In genomic region chr1:179828900-179829299, GRCm38 (mm10) we compare ENCODE assay signal across 31 mouse cellular contexts. TPM values are rescaled to one million over a fixed set of nuclear protein-coding genes. Genes with fewer than 3 reads are reported as not detected.
A peak's percentile ranks its signal among the peaks of the same experiment; 100 is the strongest.
DNase-seq lines count a peak whose midpoint lies in the region; ATAC-seq lines count a peak whose summit lies in the region.
"Had no signal": no experiment of that assay in that cellular context is flagged by ENCODE, and none has a peak within 500 bp of the region (broad histone marks: within the 10 kb centered on the region; RNA-seq: fewer than 3 reads in every experiment).

No protein-coding gene starts in this region.

- no peak overlapping the region for H3K4me3 ChIP-seq in hindbrain, embryonic 16.5 days (ENCODE audit: low read length)
- no peak overlapping the region for H3K4me3 ChIP-seq in hindbrain, embryonic 14.5 days (replicated peaks; ENCODE audit: low read length)
- H3K4me3 ChIP-seq in liver, embryonic 12.5 days, result no peak overlapping the region
- H3K4me3 ChIP-seq: heart, embryonic 15.5 days; hindbrain, embryonic 15.5 days; layer of hippocampus, adult 2 months; limb, embryonic 12.5 days had no signal

- H3K27ac ChIP-seq in hindbrain, embryonic 16.5 days (ENCODE audit: low read depth, low read length), result no peak overlapping the region
- no peak overlapping the region for H3K27ac ChIP-seq in hindbrain, embryonic 14.5 days
- H3K27ac ChIP-seq in liver, embryonic 12.5 days, result no peak overlapping the region
- H3K27ac ChIP-seq: heart, embryonic 15.5 days; hindbrain, embryonic 15.5 days; layer of hippocampus, adult 2 months; limb, embryonic 12.5 days had no signal

- no peak overlapping the region for H3K4me2 ChIP-seq in hindbrain, embryonic 16.5 days (ENCODE audit: low read length)
- no peak overlapping the region for H3K4me2 ChIP-seq in hindbrain, embryonic 14.5 days (replicated peaks)
- H3K4me2 ChIP-seq in liver, embryonic 12.5 days, result no peak overlapping the region
- H3K4me2 ChIP-seq: heart, embryonic 15.5 days; hindbrain, embryonic 15.5 days; limb, embryonic 12.5 days; liver, embryonic 11.5 days had no signal

- ATAC-seq in megakaryocyte, adult 5-6 weeks (ENCODE audit: poor library complexity, severe bottlenecking), result peak; percentile 67
- ATAC-seq in hindbrain, embryonic 16.5 days, result no peak
- ATAC-seq in hindbrain, embryonic 14.5 days (ENCODE audit: low FRiP score), result no peak
- no peak for ATAC-seq in liver, embryonic 12.5 days
- ATAC-seq: activated CD4-positive, CD25-positive, alpha-beta regulatory T cell, adult 4 months; intestine, embryonic 16.5 days had no signal

- H3K9ac ChIP-seq in hindbrain, embryonic 16.5 days (ENCODE audit: low read depth, low read length), result no peak overlapping the region
- no peak overlapping the region for H3K9ac ChIP-seq in hindbrain, embryonic 14.5 days
- H3K9ac ChIP-seq in liver, embryonic 12.5 days, result no peak overlapping the region
- H3K9ac ChIP-seq: heart, embryonic 15.5 days; hindbrain, embryonic 15.5 days; limb, embryonic 12.5 days had no signal

- whole genome bisulfite sequencing in hindbrain, embryonic 16.5 days, result 79% methylated on average over 4 of the region's 4 CpGs
- WGBS in hindbrain, embryonic 14.5 days, result 84% methylated on average over 4 of the region's 4 CpGs
- WGBS in liver, embryonic 12.5 days (ENCODE audit: insufficient replicate concordance), result 39% methylated on average over 4 of the region's 4 CpGs

- no peaks in the 10 kb centered on the region for H3K27me3 ChIP-seq in hindbrain, embryonic 16.5 days (replicated peaks; ENCODE audit: control insufficient read depth, insufficient read depth, low read length)
- H3K27me3 ChIP-seq in hindbrain, embryonic 14.5 days (ENCODE audit: control insufficient read depth, insufficient read depth, low read length), result no peaks in the 10 kb centered on the region
- H3K27me3 ChIP-seq in liver, embryonic 12.5 days (replicated peaks), result no peaks in the 10 kb centered on the region
- H3K27me3 ChIP-seq: heart, embryonic 15.5 days; hindbrain, embryonic 15.5 days; limb, embryonic 12.5 days had no signal

- DNase-seq in right cerebral cortex, adult 18-20 months, result peak; percentile 16
- no peak for DNase-seq in right cerebral cortex, postnatal 14 days
- peak; percentile 20 for DNase-seq in MN1 (ENCODE audit: low spot score)
- DNase-seq in adrenal gland, adult 18-20 months (ENCODE audit: low spot score in 2 of 2), result no peak
- DNase-seq in hindbrain, embryonic 14.5 days (ENCODE audit: low spot score), result no peak
- DNase-seq: adrenal gland, postnatal 10 days; cerebellum, adult 8-10 months; cerebellum, postnatal 36 days; gastrocnemius, postnatal 36 days; heart, postnatal 4 days; kidney, postnatal 25 days; layer of hippocampus, postnatal 36 days; lung, adult 18-20 months; right cerebral cortex, postnatal 25 days; thymus, postnatal 25 days had no signal

- no peaks in the 10 kb centered on the region for H3K36me3 ChIP-seq in hindbrain, embryonic 16.5 days (ENCODE audit: control insufficient read depth, insufficient read depth, low read length)
- no peaks in the 10 kb centered on the region for H3K36me3 ChIP-seq in hindbrain, embryonic 14.5 days (replicated peaks; ENCODE audit: control insufficient read depth, insufficient read depth)
- H3K36me3 ChIP-seq in liver, embryonic 12.5 days, result no peaks in the 10 kb centered on the region
- H3K36me3 ChIP-seq: G1E; heart, embryonic 15.5 days; hindbrain, embryonic 15.5 days; limb, embryonic 12.5 days had no signal

- H3K4me1 ChIP-seq in hindbrain, embryonic 16.5 days (ENCODE audit: control insufficient read depth, insufficient read depth, low read depth, low read length), result no peaks in the 10 kb centered on the region
- no peaks in the 10 kb centered on the region for H3K4me1 ChIP-seq in hindbrain, embryonic 14.5 days (replicated peaks; ENCODE audit: control insufficient read depth, insufficient read depth, low read length)
- peaks cover 14% of the 10 kb centered on the region for H3K4me1 ChIP-seq in liver, embryonic 12.5 days
- H3K4me1 ChIP-seq: heart, embryonic 15.5 days; hindbrain, embryonic 15.5 days; limb, embryonic 12.5 days had no signal

- no peaks in the 10 kb centered on the region for H3K9me3 ChIP-seq in hindbrain, embryonic 16.5 days (ENCODE audit: control insufficient read depth, low read length)
- no peaks in the 10 kb centered on the region for H3K9me3 ChIP-seq in hindbrain, embryonic 14.5 days (ENCODE audit: control insufficient read depth, low read length)
- H3K9me3 ChIP-seq in liver, embryonic 12.5 days (replicated peaks), result no peaks in the 10 kb centered on the region; the same call in 1 of the 2 replicates
- H3K9me3 ChIP-seq: heart, embryonic 15.5 days; hindbrain, embryonic 15.5 days; limb, embryonic 12.5 days had no signal

RNA-seq across cellular contexts. Expression of gene Ahctf1, which starts 25.4 kb away (rescaled TPM):
- total RNA-seq in megakaryocyte, adult 5-6 weeks (2015), result 25.4 and 26.5 TPM in 2 replicates
- total RNA-seq in megakaryocyte, adult 5-6 weeks (2017), result 28.3 and 31.5 TPM in 2 replicates
- 13.5 and 13.8 TPM in 2 replicates for polyA plus RNA-seq in hindbrain, embryonic 16.5 days (2015; fragmentation: Nextera tagmentation; extraction: Ambion mirVana)
- total RNA-seq in adrenal gland, adult 18-20 months (2021), result 10 to 100 TPM; 34.6 to 34.9 TPM
- 17.5 and 19.2 TPM in 2 replicates for polyA plus RNA-seq in hindbrain, embryonic 14.5 days (2014; fragmentation: Nextera tagmentation; extraction: Ambion mirVana)
- 35.4 and 35.8 TPM in 2 replicates for polyA plus RNA-seq in liver, embryonic 12.5 days (2016; fragmentation: Nextera tagmentation; extraction: Ambion mirVana)

RNA-seq across cellular contexts. Expression of gene Gm10518, which starts 25.7 kb away (rescaled TPM):
- not detected in 2 replicates for total RNA-seq in megakaryocyte, adult 5-6 weeks (2015)
- total RNA-seq in megakaryocyte, adult 5-6 weeks (2017), result 0.12 and 0.18 TPM in 2 replicates
- 0.13 TPM in 1 of 2 replicates, not detected in the other for polyA plus RNA-seq in hindbrain, embryonic 16.5 days (2015; fragmentation: Nextera tagmentation; extraction: Ambion mirVana)
- not detected for total RNA-seq in adrenal gland, adult 18-20 months (2021)
- polyA plus RNA-seq in hindbrain, embryonic 14.5 days (2014; fragmentation: Nextera tagmentation; extraction: Ambion mirVana), result 0.27 TPM in 1 of 2 replicates, not detected in the other
- polyA plus RNA-seq in liver, embryonic 12.5 days (2016; fragmentation: Nextera tagmentation; extraction: Ambion mirVana), result 0.45 and 0.61 TPM in 2 replicates
- total RNA-seq: adrenal gland, postnatal 10 days; gastrocnemius, adult 18-20 months; gastrocnemius, postnatal 36 days; heart, postnatal 4 days; layer of hippocampus, adult 2 months; layer of hippocampus, postnatal 36 days; left cerebral cortex, postnatal 14 days; midbrain, postnatal 0 days had no signal
- polyA plus RNA-seq: activated CD4-positive, CD25-positive, alpha-beta regulatory T cell, adult 4 months; brain, embryonic 14.5 days; G1E; heart, embryonic 15.5 days; intestine, embryonic 16.5 days; midbrain, postnatal 0 days; spleen, adult 2 months had no signal

Comparison
In these comparisons a context has a peak if more than half of its experiments do, and no peak if none do; other contexts are left out.
1. DNase-seq: peak in right cerebral cortex, adult 18-20 months (single experiment) and MN1 (single experiment); none in right cerebral cortex, postnatal 14 days (single experiment), adrenal gland, adult 18-20 months (0 of 2) and hindbrain, embryonic 14.5 days (single experiment).